Mouse (Mus musculus) E14TG2a.4 (cell line): Measurements from ENCODE around the gene Mfap1b.

Source experiments
- CTCF ChIP-seq: conservative IDR thresholded peaks from 2 replicates; pipeline ENCODE4 v1.5.1; 2014; ENCODE audit warnings: low read length
- POU5F1 ChIP-seq: IDR thresholded peaks from 2 replicates; pipeline ENCODE4 v1.6.1; 2014; ENCODE audit warnings: low read length, borderline replicate concordance

- no peak for TF ChIP-seq CTCF
- TF ChIP-seq POU5F1, result no peak
Measured at GRCm38 (mm10) chr2:121522006-121522405, 48.1 kb upstream of the Mfap1b start.
